Mouse (Mus musculus): Measurements from ENCODE around the gene Adgrg5.

DNA sequence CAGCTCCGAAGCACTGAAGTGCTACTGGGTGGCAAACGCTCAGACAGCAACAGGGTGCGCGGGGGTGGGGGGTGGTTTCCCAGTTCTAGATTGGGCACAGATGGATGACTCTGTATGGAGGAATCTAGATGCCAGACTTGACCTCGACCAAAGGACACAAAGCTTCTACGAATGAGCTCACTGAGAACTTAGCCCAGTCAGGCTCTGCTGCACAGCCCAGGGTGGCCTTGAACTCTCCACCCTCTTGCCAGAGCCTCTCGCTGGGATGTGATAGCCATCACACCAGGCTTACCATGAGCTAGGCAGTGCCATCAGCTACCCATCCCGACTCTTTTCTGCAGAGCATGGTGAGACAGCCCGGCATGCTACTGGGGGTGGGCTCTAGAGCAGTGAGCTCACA lies 50.3 kb downstream of the Adgrg5 start:
- TF ChIP-seq CTCF (conservative IDR thresholded peaks at IDR 0.05; ENCODE audit: insufficient read depth, insufficient read length, low read depth, low read length) (no peak), POLR2A (IDR thresholded peaks at IDR 0.05; ENCODE audit: low read depth, low read length) (no peak)
